Comparison of ENCODE assay signal across 10 mouse cellular contexts in genomic region chr10:82991756-82992519, GRCm38 (mm10). TPM values are rescaled to one million over a fixed set of nuclear protein-coding genes. Genes with fewer than 3 reads are reported as not detected.
DNase-seq lines count a peak whose midpoint lies in the region; ATAC-seq and TF ChIP-seq lines count a peak whose summit lies in the region.
"Had no signal": no experiment of that assay in that cellular context is flagged by ENCODE, and none has a peak within 500 bp of the region (broad histone marks: within the 10 kb centered on the region; RNA-seq: fewer than 3 reads in every experiment).

No protein-coding gene starts in this region.

- TF ChIP-seq CTCF in stomach, postnatal 0 days (IDR thresholded peaks at IDR 0.05; ENCODE audit: low read depth) = no peak

- H3K27ac ChIP-seq in heart, embryonic 10.5 days = peak overlapping the region; percentile 69
- no peak overlapping the region for H3K27ac ChIP-seq in midbrain, embryonic 11.5 days (ENCODE audit: low read depth, low read length)
- no peak overlapping the region for H3K27ac ChIP-seq in midbrain, embryonic 16.5 days (ENCODE audit: low read length)
- H3K27ac ChIP-seq in stomach, postnatal 0 days (replicated peaks) = no peak overlapping the region

- H3K9me3 ChIP-seq in heart, embryonic 10.5 days = no peaks in the 10 kb centered on the region
- H3K9me3 ChIP-seq in midbrain, embryonic 11.5 days (ENCODE audit: control insufficient read depth, low read length) = no peaks in the 10 kb centered on the region
- no peaks in the 10 kb centered on the region for H3K9me3 ChIP-seq in midbrain, embryonic 16.5 days (replicated peaks; ENCODE audit: control insufficient read depth, low read length, poor library complexity, severe bottlenecking)
- no peaks in the 10 kb centered on the region for H3K9me3 ChIP-seq in stomach, postnatal 0 days (ENCODE audit: control insufficient read depth, low read length)

- no peak for DNase-seq in heart, embryonic 10.5 days (ENCODE audit: low spot score)
- DNase-seq in heart, postnatal 25 days (ENCODE audit: low spot score) = no peak
- peak; percentile 84 for DNase-seq in midbrain, embryonic 11.5 days (ENCODE audit: low spot score, missing footprints)
- peak; percentile 62 for DNase-seq in liver
- DNase-seq in stomach, postnatal 0 days (ENCODE audit: low spot score) = no peak
- no peak for DNase-seq in adrenal gland, adult (ENCODE audit: inconsistent age in 2 of 2, low spot score in 1 of 2)
- no peak for DNase-seq in testis, postnatal 14 days (ENCODE audit: low spot score)
- DNase-seq: cerebellum, adult 18-20 months; gastrocnemius, postnatal 25 days had no signal

- H3K9ac ChIP-seq in midbrain, embryonic 11.5 days (ENCODE audit: low read length) = no peak overlapping the region
- H3K9ac ChIP-seq in midbrain, embryonic 16.5 days (ENCODE audit: low read depth, low read length) = no peak overlapping the region
- no peak overlapping the region for H3K9ac ChIP-seq in stomach, postnatal 0 days (ENCODE audit: low read length)

- intact Hi-C loops in heart, postnatal 25 days (cut with DNase I) = no loop called here

- H3K4me2 ChIP-seq in midbrain, embryonic 11.5 days = no peak overlapping the region
- no peak overlapping the region for H3K4me2 ChIP-seq in midbrain, embryonic 16.5 days (ENCODE audit: low read length)
- H3K4me2 ChIP-seq in stomach, postnatal 0 days (replicated peaks; ENCODE audit: low read depth) = no peak overlapping the region

- 26% methylated on average over 10 of the region's 10 CpGs for WGBS in heart, embryonic 10.5 days
- 29% methylated on average over 10 of the region's 10 CpGs for WGBS in midbrain, embryonic 11.5 days
- WGBS in midbrain, embryonic 16.5 days = 36% methylated on average over 10 of the region's 10 CpGs
- WGBS in stomach, postnatal 0 days = 71% methylated on average over 10 of the region's 10 CpGs

- no peaks in the 10 kb centered on the region for H3K36me3 ChIP-seq in heart, embryonic 10.5 days
- no peaks in the 10 kb centered on the region for H3K36me3 ChIP-seq in midbrain, embryonic 11.5 days (ENCODE audit: control insufficient read depth, insufficient read depth, low read length)
- no peaks in the 10 kb centered on the region for H3K36me3 ChIP-seq in midbrain, embryonic 16.5 days (ENCODE audit: control insufficient read depth, insufficient read depth, low read length)
- no peaks in the 10 kb centered on the region for H3K36me3 ChIP-seq in stomach, postnatal 0 days (ENCODE audit: control insufficient read depth, insufficient read depth, low read length)

- ATAC-seq in midbrain, embryonic 11.5 days (ENCODE audit: low FRiP score) = no peak
- ATAC-seq in midbrain, embryonic 16.5 days = no peak
- 0 out of 2 replicates have a peak, but pooled peaks have one; percentile 8 for ATAC-seq in stomach, postnatal 0 days (ENCODE audit: low FRiP score, low TSS enrichment)

- TF ChIP-seq EP300 in stomach, postnatal 0 days (optimal IDR thresholded peaks at IDR 0.05) = no peak

- H3K4me1 ChIP-seq in heart, embryonic 10.5 days = peaks cover 46% of the 10 kb centered on the region
- H3K4me1 ChIP-seq in midbrain, embryonic 11.5 days (ENCODE audit: control insufficient read depth, insufficient read depth, low read length) = peaks cover 17% of the 10 kb centered on the region
- peaks cover 22% of the 10 kb centered on the region for H3K4me1 ChIP-seq in midbrain, embryonic 16.5 days (ENCODE audit: control insufficient read depth, insufficient read depth, low read length)
- H3K4me1 ChIP-seq in stomach, postnatal 0 days (replicated peaks; ENCODE audit: control insufficient read depth, insufficient read depth) = no peaks in the 10 kb centered on the region

- peaks cover 27% of the 10 kb centered on the region; the same call in 1 of the 2 replicates for H3K27me3 ChIP-seq in heart, embryonic 10.5 days (ENCODE audit: insufficient read depth, poor library complexity, severe bottlenecking)
- no peaks in the 10 kb centered on the region; the same call in 1 of the 2 replicates for H3K27me3 ChIP-seq in midbrain, embryonic 11.5 days (ENCODE audit: control insufficient read depth, insufficient read depth, low read length)
- no peaks in the 10 kb centered on the region for H3K27me3 ChIP-seq in midbrain, embryonic 16.5 days (ENCODE audit: control insufficient read depth, insufficient read depth, low read depth, low read length)
- no peaks in the 10 kb centered on the region for H3K27me3 ChIP-seq in stomach, postnatal 0 days (ENCODE audit: control insufficient read depth, insufficient read depth, low read length)

- H3K4me3 ChIP-seq in heart, embryonic 10.5 days = no peak overlapping the region
- H3K4me3 ChIP-seq in midbrain, embryonic 11.5 days (ENCODE audit: low read depth, low read length) = no peak overlapping the region
- H3K4me3 ChIP-seq in midbrain, embryonic 16.5 days (ENCODE audit: low read depth, low read length) = no peak overlapping the region
- H3K4me3 ChIP-seq in stomach, postnatal 0 days (ENCODE audit: low read depth, low read length) = no peak overlapping the region

RNA-seq across cellular contexts. Expression of gene Chst11, which starts 6.6 kb away (rescaled TPM):
- 1.2 and 1.5 TPM in 2 replicates for polyA plus RNA-seq in heart, embryonic 10.5 days (2016; fragmentation: Nextera tagmentation; extraction: Ambion mirVana)
- 1 to 10 TPM; 2.8 to 3.4 TPM for total RNA-seq in heart, postnatal 25 days (2021)
- 1.6 and 1.8 TPM in 2 replicates for polyA plus RNA-seq in midbrain, embryonic 11.5 days (2014; fragmentation: Nextera tagmentation; extraction: Ambion mirVana)
- 3.2 and 4.1 TPM in 2 replicates for polyA plus RNA-seq in midbrain, embryonic 16.5 days (2015; fragmentation: Nextera tagmentation; extraction: Ambion mirVana)
- polyA plus RNA-seq in stomach, postnatal 0 days (2015; fragmentation: Nextera tagmentation; extraction: Ambion mirVana) = 0.35 and 0.45 TPM in 2 replicates

Comparison
In these comparisons a context has a peak if more than half of its experiments do, and no peak if none do; other contexts are left out.
1. DNase-seq: peak in midbrain, embryonic 11.5 days (single experiment) and liver (single experiment); none in heart, embryonic 10.5 days (single experiment), heart, postnatal 25 days (single experiment), stomach, postnatal 0 days (single experiment), adrenal gland, adult (0 of 2) and testis, postnatal 14 days (single experiment).